Mouse (Mus musculus) B cell, adult 2 months (primary cell): ENCODE results near the gene Grifin.

Source experiments
- DNase-seq, 2 experiments: peaks; one replicate each; pipeline ENCODE4 v3.0.0; 2022

Gene Grifin

GRCm38 (mm10) chr5:140546332-140546731 is 18.5 kb downstream of the Grifin start:
- no peak for DNase-seq

- DNase-seq, result no peak
Observed at GRCm38 (mm10) chr5:140545651-140546050, 19.2 kb downstream of the Grifin start.

- no peak for DNase-seq
Observed at GRCm38 (mm10) chr5:140542811-140543575, 21.9 kb downstream of the Grifin start.

- DNase-seq, result peak; percentile 92 to 93
Observed at GRCm38 (mm10) chr5:140540106-140540505, 24.8 kb downstream of the Grifin start.

GRCm38 (mm10) chr5:140538111-140538683 is 26.7 kb downstream of the Grifin start:
- DNase-seq, result no peak

- no peak for DNase-seq
Observed at GRCm38 (mm10) chr5:140526754-140527153, 38.1 kb downstream of the Grifin start.

- DNase-seq, result no peak
Observed at GRCm38 (mm10) chr5:140521196-140521595, 43.7 kb downstream of the Grifin start.

GRCm38 (mm10) chr5:140517921-140518230 is 47.0 kb downstream of the Grifin start:
- no peak for DNase-seq

- DNase-seq, result no peak
Observed at GRCm38 (mm10) chr5:140517159-140517920, 47.5 kb downstream of the Grifin start.

- DNase-seq, result no peak
Observed at GRCm38 (mm10) chr5:140514799-140515486, 49.9 kb downstream of the Grifin start.

GRCm38 (mm10) chr5:140513921-140514320 is 51.0 kb downstream of the Grifin start:
- peak; percentile 63 to 68 for DNase-seq
